Mouse (Mus musculus) cerebellum, adult (tissue): Measurements from ENCODE around the gene Cdhr4.

Experiments used
- ATAC-seq: cut with Nextera tagmentation; 2 replicates; pipeline ENCODE4 v1.9.2; 2017; ENCODE audit warnings: mild to moderate bottlenecking, moderate library complexity, mixed read lengths; ENCODE audit not compliant: insufficient number of reproducible peaks, low FRiP score, low TSS enrichment

The Cdhr4 gene

GRCm38 (mm10) chr9:107974491-107975171 is 17.7 kb upstream of the Cdhr4 start:
- no peak for ATAC-seq

GRCm38 (mm10) chr9:107975399-107976386 is 16.6 kb upstream of the Cdhr4 start, which contains the start of gene Uba7:
Gene Uba7, plus strand, starts transcription at chr9:107975505.
- ATAC-seq: no peak

GRCm38 (mm10) chr9:107978815-107979214 is 13.5 kb upstream of the Cdhr4 start:
- no peak for ATAC-seq

- ATAC-seq: no peak
Observed at GRCm38 (mm10) chr9:107981684-107982605, 10.4 kb upstream of the Cdhr4 start.

- no peak for ATAC-seq
Observed at GRCm38 (mm10) chr9:107982681-107983346, 9.5 kb upstream of the Cdhr4 start, which contains the start of gene Gm20661. Gene Gm20661, plus strand, starts transcription at chr9:107983058.

- no peak for ATAC-seq
Observed at GRCm38 (mm10) chr9:107983421-107983890, 8.8 kb upstream of the Cdhr4 start.

GRCm38 (mm10) chr9:107984052-107984753 is 8.1 kb upstream of the Cdhr4 start:
- ATAC-seq: no peak

GRCm38 (mm10) chr9:107984754-107985055 is 7.6 kb upstream of the Cdhr4 start:
- ATAC-seq: no peak

GRCm38 (mm10) chr9:107985131-107986119 is 6.9 kb upstream of the Cdhr4 start, which contains the start of gene Inka1:
Gene Inka1, minus strand, starts transcription at chr9:107985879.
- ATAC-seq: peak; percentile 56; the same call in 1 of the 2 replicates

- peak; percentile 76; the same call in 1 of the 2 replicates for ATAC-seq
Observed at GRCm38 (mm10) chr9:107986376-107986775, 5.9 kb upstream of the Cdhr4 start.

- ATAC-seq: no peak
Observed at GRCm38 (mm10) chr9:107987950-107988349, 4.3 kb upstream of the Cdhr4 start.

GRCm38 (mm10) chr9:107993013-107993412 is 716 bp downstream of the Cdhr4 start:
- ATAC-seq: no peak

- ATAC-seq: no peak
Observed at GRCm38 (mm10) chr9:107994464-107994863, 2.2 kb downstream of the Cdhr4 start.

GRCm38 (mm10) chr9:107995513-107995912 is 3.2 kb downstream of the Cdhr4 start:
- ATAC-seq: no peak

- no peak for ATAC-seq
Observed at GRCm38 (mm10) chr9:107996049-107996448, 3.8 kb downstream of the Cdhr4 start, which contains the start of gene Gm20662. Gene Gm20662, plus strand, starts transcription at chr9:107996349.

- ATAC-seq: peak; percentile 99
Observed at GRCm38 (mm10) chr9:108001922-108002770, 9.8 kb downstream of the Cdhr4 start, which contains the start of gene Ip6k1. Gene Ip6k1, plus strand, starts transcription at chr9:108002501.
